Mouse (Mus musculus) myocyte (in vitro differentiated cells): Measurements from ENCODE around the gene Sh3gl1. TPM values are rescaled to one million over a fixed set of nuclear protein-coding genes. Genes with fewer than 3 reads are reported as not detected.

ENCODE experiments used
- H3K27me3 ChIP-seq: one replicate; pipeline ENCODE4 v1.6.1; 2011; ENCODE audit not compliant: control insufficient read depth, insufficient read depth, insufficient read length
- H3K36me3 ChIP-seq: one replicate; pipeline ENCODE4 v1.6.1; 2011; ENCODE audit not compliant: control insufficient read depth, insufficient read depth
- H3K4me2 ChIP-seq: one replicate; pipeline ENCODE4 v1.6.1; 2011; ENCODE audit warnings: low read depth, control low read depth
- H3K4me3 ChIP-seq: one replicate; pipeline ENCODE4 v1.5.1; 2011; ENCODE audit warnings: mild to moderate bottlenecking, control low read depth, moderate library complexity
- H3K79me2 ChIP-seq: one replicate; pipeline ENCODE4 v1.6.1; 2011; ENCODE audit not compliant: control insufficient read depth, insufficient read depth
- H3ac ChIP-seq: one replicate; pipeline ENCODE4 v1.6.1; 2011; ENCODE audit not compliant: control insufficient read depth, insufficient read length
- CEBPB ChIP-seq: IDR thresholded peaks from 2 replicates; pipeline ENCODE4 v1.6.1; 2011; ENCODE audit warnings: mild to moderate bottlenecking, moderate library complexity; ENCODE audit not compliant: poor library complexity, insufficient read depth, severe bottlenecking
- E2F4 ChIP-seq: IDR thresholded peaks from one replicate; pipeline ENCODE4 v1.6.1; 2011; ENCODE audit warnings: mild to moderate bottlenecking, control low read depth, moderate library complexity; ENCODE audit not compliant: insufficient read depth
- MAX ChIP-seq: IDR thresholded peaks from one replicate; pipeline ENCODE4 v1.6.1; 2011; ENCODE audit warnings: low read depth, mild to moderate bottlenecking, control low read depth
- MYOD1 ChIP-seq, 3 experiments: IDR thresholded peaks; one replicate each; pipeline ENCODE4 v1.6.1; 2011; ENCODE audit warnings: control low read depth in 2 of 3, low read depth in 2 of 3, mild to moderate bottlenecking in 2 of 3, moderate library complexity in 1 of 3; ENCODE audit not compliant: insufficient read length in 2 of 3, control insufficient read depth in 1 of 3
- MYOG ChIP-seq, 3 experiments: IDR thresholded peaks; one replicate each; pipeline ENCODE4 v1.6.1; 2011; ENCODE audit warnings: control low read depth in 2 of 3, low read depth in 2 of 3, mild to moderate bottlenecking in 2 of 3; ENCODE audit not compliant: insufficient read length in 2 of 3, control insufficient read depth in 1 of 3, insufficient read depth in 1 of 3
- POLR2A ChIP-seq: IDR thresholded peaks from one replicate; pipeline ENCODE4 v1.6.1; 2011; ENCODE audit warnings: low read depth, mild to moderate bottlenecking, control low read depth, moderate library complexity; ENCODE audit not compliant: insufficient read length
- POLR2AphosphoS2 ChIP-seq: IDR thresholded peaks from one replicate; pipeline ENCODE4 v1.6.1; 2011; ENCODE audit warnings: low read depth, control low read depth; ENCODE audit not compliant: insufficient read length
- REST ChIP-seq: IDR thresholded peaks from one replicate; pipeline ENCODE4 v1.6.1; 2011; ENCODE audit warnings: mild to moderate bottlenecking, control low read depth, moderate library complexity; ENCODE audit not compliant: insufficient read depth, insufficient read length
- SRF ChIP-seq: IDR thresholded peaks from one replicate; pipeline ENCODE4 v1.6.1; 2011; ENCODE audit warnings: low read depth; ENCODE audit not compliant: control insufficient read depth, insufficient read length
- TCF12 ChIP-seq: IDR thresholded peaks from one replicate; pipeline ENCODE4 v1.6.1; 2011; ENCODE audit warnings: mild to moderate bottlenecking, control low read depth; ENCODE audit not compliant: poor library complexity, insufficient read depth, severe bottlenecking
- TCF3 ChIP-seq: IDR thresholded peaks from one replicate; pipeline ENCODE4 v1.6.1; 2011; ENCODE audit warnings: low read depth, control low read depth; ENCODE audit not compliant: insufficient read length
- USF1 ChIP-seq: IDR thresholded peaks from one replicate; pipeline ENCODE4 v1.6.1; 2011; ENCODE audit warnings: low read depth, mild to moderate bottlenecking, control low read depth, moderate library complexity
- polyA plus RNA-seq: library from polyadenylated mRNA; unstranded; fragments of >200 nt; fragmentation: generic; extraction: Trizol; gene quantifications from one replicate; pipeline ENCODE4 v1.2.1, GENCODE M21; 2012; ENCODE audit warnings: missing spikeins

Sh3gl1 gene
- polyA plus RNA-seq, 1 experiment = 66.9 TPM

- Histone ChIP-seq H3K79me2 (peaks cover 7% of the 10 kb centered on the region), H3K4me3 (peak overlapping the region; percentile 55), H3ac (peak overlapping the region; percentile 39), H3K36me3 (peaks cover 15% of the 10 kb centered on the region), H3K4me2 (peak overlapping the region; percentile 100), H3K27me3 (peaks cover 8% of the 10 kb centered on the region)
- TF ChIP-seq E2F4 (peak; percentile 67), MYOD1 (IDR thresholded peaks at IDR 0.05; ENCODE audit: control insufficient read depth in 1 of 3, insufficient read length in 2 of 3, low read depth in 2 of 3) (no peak), POLR2AphosphoS2 (peak; percentile 54), CEBPB (no peak), POLR2A (peak; percentile 64), MYOG (IDR thresholded peaks at IDR 0.05; ENCODE audit: control insufficient read depth in 1 of 3, insufficient read depth in 1 of 3, insufficient read length in 2 of 3, low read depth in 2 of 3) (no peak), SRF (peak; percentile 8), TCF3 (no peak), REST (no peak), MAX (no peak), USF1 (peak; percentile 4), TCF12 (no peak)
Measured at GRCm38 (mm10) chr17:56008356-56009087, 27.9 kb downstream of the Sh3gl1 start.

GRCm38 (mm10) chr17:56007444-56008355 lies 28.7 kb downstream of the Sh3gl1 start:
- H3K79me2 ChIP-seq = peaks cover 7% of the 10 kb centered on the region
- no peak overlapping the region for H3ac ChIP-seq
- H3K36me3 ChIP-seq = peaks cover 11% of the 10 kb centered on the region
- H3K4me3 ChIP-seq = peak overlapping the region; percentile 55
- TF ChIP-seq SRF (no peak), MYOG (IDR thresholded peaks at IDR 0.05; ENCODE audit: control insufficient read depth in 1 of 3, insufficient read depth in 1 of 3, insufficient read length in 2 of 3, low read depth in 2 of 3) (no peak), TCF3 (no peak), USF1 (no peak), MYOD1 (IDR thresholded peaks at IDR 0.05; ENCODE audit: control insufficient read depth in 1 of 3, insufficient read length in 2 of 3, low read depth in 2 of 3) (no peak), REST (no peak), TCF12 (no peak), POLR2A (no peak), MAX (no peak)
- peaks cover 17% of the 10 kb centered on the region for H3K27me3 ChIP-seq
- peak overlapping the region; percentile 100 for H3K4me2 ChIP-seq

- H3K4me3 ChIP-seq = no peak overlapping the region
- H3K36me3 ChIP-seq = peaks cover 5% of the 10 kb centered on the region
- H3K27me3 ChIP-seq = peaks cover 17% of the 10 kb centered on the region
- no peak overlapping the region for H3K4me2 ChIP-seq
- H3K79me2 ChIP-seq = peaks cover 7% of the 10 kb centered on the region
- TF ChIP-seq CEBPB (no peak), TCF3 (no peak), USF1 (no peak), TCF12 (no peak), E2F4 (no peak), REST (no peak), POLR2AphosphoS2 (no peak), MAX (no peak)
- no peak overlapping the region for H3ac ChIP-seq
Measured at GRCm38 (mm10) chr17:56006956-56007355, 29.5 kb downstream of the Sh3gl1 start.

DNA sequence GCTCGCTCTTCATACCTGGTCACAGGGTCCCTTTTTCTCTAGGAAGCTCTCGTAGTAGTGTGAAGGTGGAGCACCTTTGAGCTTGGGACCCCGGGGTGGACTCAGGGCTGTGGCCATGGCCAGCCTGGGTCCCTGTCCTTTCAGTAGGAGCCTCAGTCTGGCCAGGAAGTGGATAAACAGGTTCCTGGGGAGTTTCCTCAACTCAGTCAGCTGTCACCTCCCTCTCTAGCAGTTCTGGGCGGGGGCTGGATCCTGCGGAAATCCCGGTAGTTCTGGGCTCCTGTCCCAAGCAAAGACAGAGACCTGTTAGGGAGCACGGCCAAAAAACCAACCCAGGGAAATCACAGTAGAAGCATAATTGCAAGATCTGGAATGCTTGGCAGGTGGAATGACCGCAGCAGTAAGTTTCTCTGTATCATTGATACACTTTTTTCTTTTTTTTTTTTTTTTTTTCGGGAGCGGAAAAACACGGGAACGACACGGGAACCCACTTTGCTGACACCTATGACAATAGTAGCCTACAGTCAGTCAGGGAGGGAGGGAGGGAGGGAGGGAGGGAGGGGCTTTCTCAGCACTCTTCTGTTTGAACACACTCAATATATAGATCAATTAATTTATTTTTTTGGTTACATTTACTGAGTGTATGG lies 30.9 kb downstream of the Sh3gl1 start, which contains the start of the genes Stap2 and Mpnd:
Gene Stap2 (minus strand): TSS at position 170 of the 647 bp plus-strand sequence.
Gene Mpnd (plus strand): TSS at position 297 of the 647 bp plus-strand sequence.
- no peaks in the 10 kb centered on the region for H3K36me3 ChIP-seq
- TF ChIP-seq E2F4 (no peak), POLR2A (no peak), MYOD1 (IDR thresholded peaks at IDR 0.05; ENCODE audit: control insufficient read depth in 1 of 3, insufficient read length in 2 of 3, low read depth in 2 of 3) (no peak), CEBPB (no peak), USF1 (no peak), TCF3 (no peak), REST (no peak)
- H3K4me3 ChIP-seq = no peak within 1 kb of the TSS
- H3ac ChIP-seq = no peak within 1 kb of the TSS
- H3K79me2 ChIP-seq = peaks cover 6% of the 10 kb centered on the region
- H3K4me2 ChIP-seq = no peak within 1 kb of the TSS
- peaks cover 17% of the 10 kb centered on the region for H3K27me3 ChIP-seq
